Mouse (Mus musculus) lung, postnatal 0 days (tissue): ENCODE results near the gene Gm10722. TPM values are rescaled to one million over a fixed set of nuclear protein-coding genes. Genes with fewer than 3 reads are reported as not detected.
"Not testable (repeated sequence)": the region's sequence is repeated elsewhere in the genome, so short reads cannot be mapped to it uniquely, and the experiment has no call there.

ENCODE experiments used
- ATAC-seq: fragments of 200-750 bp; cut with Nextera tagmentation; 2 replicates; pipeline ENCODE4 v1.8.0; 2017; ENCODE audit warnings: moderate library complexity
- DNase-seq: peaks from one replicate; pipeline ENCODE4 v3.0.0-alpha.2; 2016; ENCODE audit warnings: low spot score
- H3K27ac ChIP-seq: fragments of 300-500 bp; sonication (generic); 2 replicates; pipeline ENCODE4 v1.5.1; 2014; ENCODE audit warnings: antibody characterized with exemption, mild to moderate bottlenecking, low read length, mixed read lengths
- H3K27me3 ChIP-seq: fragments of 300-500 bp; sonication (generic); replicated peaks from 2 replicates; pipeline ENCODE4 v1.6.1; 2014; ENCODE audit warnings: low read length, mixed read lengths; ENCODE audit not compliant: insufficient read depth
- H3K36me3 ChIP-seq: fragments of 300-500 bp; sonication (generic); 2 replicates; pipeline ENCODE4 v1.6.1; 2014; ENCODE audit warnings: low read length, mixed read lengths; ENCODE audit not compliant: insufficient read depth
- H3K4me1 ChIP-seq: fragments of 300-500 bp; sonication (generic); 2 replicates; pipeline ENCODE4 v1.6.1; 2014; ENCODE audit warnings: antibody characterized with exemption, low read depth, low read length, mixed read lengths; ENCODE audit not compliant: insufficient read depth
- H3K4me2 ChIP-seq: fragments of 300-500 bp; sonication (generic); replicated peaks from 2 replicates; pipeline ENCODE4 v1.6.1; 2014; ENCODE audit warnings: low read depth, mild to moderate bottlenecking, low read length, moderate library complexity, mixed read lengths
- H3K4me3 ChIP-seq: fragments of 300-500 bp; sonication (generic); 2 replicates; pipeline ENCODE4 v1.5.1; 2014; ENCODE audit warnings: low read depth, low read length
- H3K9ac ChIP-seq: fragments of 300-500 bp; sonication (generic); replicated peaks from 2 replicates; pipeline ENCODE4 v1.6.1; 2014; ENCODE audit warnings: low read depth, mild to moderate bottlenecking
- H3K9me3 ChIP-seq: fragments of 300-500 bp; sonication (generic); 2 replicates; pipeline ENCODE4 v1.6.1; 2016; ENCODE audit warnings: low read length, mixed read lengths
- whole genome bisulfite sequencing: fragments of 180-500 bp; shearing (Covaris S2); extraction: QIAGEN DNeasy Blood & Tissue Kit; methylation state at CpG from one replicate; pipeline ENCODE4 v1.1.7; 2014; 5-methylcytosine and 5-hydroxymethylcytosine counted together
- microRNA-seq: library from miRNA; unstranded; fragments of <30 nt; microRNA quantifications from one replicate; pipeline ENCODE4, GENCODE M21; 2016
- polyA plus RNA-seq: library from polyadenylated mRNA; unstranded; fragments of >200 nt; fragmentation: Nextera tagmentation; extraction: Ambion mirVana; gene quantifications from 2 replicates; pipeline ENCODE4 v1.2.1, GENCODE M21; 2015

Gene Gm10722
- polyA plus RNA-seq, 1 experiment from 2014 or later, result not detected

GRCm38 (mm10) chr9:3036577-3036976, 35.9 kb downstream of the Gm10722 start, which contains the start of gene Gm10715:
TSS of gene Gm10715 (plus strand) at chr9:3036877.
- not testable (repeated sequence) for H3K9ac ChIP-seq, DNase-seq, H3K4me1 ChIP-seq, H3K9me3 ChIP-seq, H3K36me3 ChIP-seq, H3K27ac ChIP-seq, H3K27me3 ChIP-seq, ATAC-seq, H3K4me2 ChIP-seq, H3K4me3 ChIP-seq
- WGBS, result 73% methylated on average over 6 of the region's 8 CpGs

- DNase-seq, H3K9ac ChIP-seq, H3K27ac ChIP-seq, H3K27me3 ChIP-seq, H3K4me2 ChIP-seq, ATAC-seq, H3K4me3 ChIP-seq, H3K36me3 ChIP-seq, H3K4me1 ChIP-seq, H3K9me3 ChIP-seq: not testable (repeated sequence)
- 61% methylated on average over 4 of the region's 4 CpGs for WGBS
Measured at GRCm38 (mm10) chr9:3038161-3038560, 37.4 kb downstream of the Gm10722 start.

Small RNA genes within 50 kb of the gene (microRNA-seq; reads per million reads assigned to microRNA genes)
- not detected for gene Mir101c

Other genes starting within 250 kb of the Gm10722 start
- gene Gm11168, start 2.4 kb downstream of the Gm10722 start, polyA plus RNA-seq, result 0.36 TPM in 1 of 2 replicates, not detected in the other
- gene Gm10721, start 12.2 kb downstream of the Gm10722 start, polyA plus RNA-seq, result 0.36 TPM in 1 of 2 replicates, not detected in the other
- not detected in 2 replicates for gene Gm10720, start 14.7 kb downstream of the Gm10722 start, polyA plus RNA-seq
- 0.83 and 1.2 TPM in 2 replicates for gene Gm10719, start 16.5 kb downstream of the Gm10722 start, polyA plus RNA-seq
- gene Gm10718, start 22.6 kb downstream of the Gm10722 start, polyA plus RNA-seq, result 1.6 and 2.9 TPM in 2 replicates
- 1.1 and 1.8 TPM in 2 replicates for gene Gm10717, start 24.5 kb downstream of the Gm10722 start, polyA plus RNA-seq
- gene Gm17535, start 33.7 kb downstream of the Gm10722 start, polyA plus RNA-seq, result not detected in 2 replicates
- not detected in 2 replicates for gene Gm10715, start 36.0 kb downstream of the Gm10722 start, polyA plus RNA-seq